Mouse (Mus musculus): Measurements from ENCODE around the gene Jam3.

DNA sequence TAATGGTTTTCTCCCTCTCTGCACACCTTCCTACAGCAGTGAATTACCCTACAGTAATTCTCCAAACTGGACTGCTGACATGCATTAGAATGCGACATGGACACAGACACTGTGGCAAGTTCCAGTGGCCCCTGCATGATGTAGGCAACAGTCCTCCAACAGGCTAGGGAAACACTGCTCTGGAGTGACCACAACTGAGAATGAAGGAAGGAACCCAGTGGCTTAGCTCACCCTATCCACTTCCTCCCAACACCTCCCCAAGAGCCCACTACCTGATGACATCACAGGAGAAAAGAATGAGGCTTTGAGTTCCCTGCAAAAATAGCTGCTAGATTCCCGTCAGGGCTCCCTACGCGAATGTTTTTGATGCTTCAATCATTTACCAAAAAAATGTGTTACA is 55.7 kb downstream of the Jam3 start:
- TF ChIP-seq POLR2A (IDR thresholded peaks at IDR 0.05; ENCODE audit: low read depth, low read length): no peak
- TF ChIP-seq CTCF (conservative IDR thresholded peaks at IDR 0.05; ENCODE audit: insufficient read depth, insufficient read length, low read depth, low read length): no peak
